Mouse (Mus musculus) spleen, postnatal 14 days (tissue): ENCODE data around the gene Chek2.
"Not testable (repeated sequence)": the region's sequence is repeated elsewhere in the genome, so short reads cannot be mapped to it uniquely, and the experiment has no call there.

ENCODE experiments used
- DNase-seq, 2 experiments: peaks; one replicate each; pipeline ENCODE4 v3.0.0; 2021 to 2022; ENCODE audit warnings: low spot score in 2 of 2

Chek2 gene

GRCm38 (mm10) chr5:110839038-110839677 is 621 bp upstream of the Chek2 start:
- peak in 1 of 2 experiments; percentile 4 for DNase-seq

- peak; percentile 61 to 70 for DNase-seq
These were observed 686 bp downstream of the Chek2 start for GRCm38 (mm10) chr5:110840465-110840864.

DNA sequence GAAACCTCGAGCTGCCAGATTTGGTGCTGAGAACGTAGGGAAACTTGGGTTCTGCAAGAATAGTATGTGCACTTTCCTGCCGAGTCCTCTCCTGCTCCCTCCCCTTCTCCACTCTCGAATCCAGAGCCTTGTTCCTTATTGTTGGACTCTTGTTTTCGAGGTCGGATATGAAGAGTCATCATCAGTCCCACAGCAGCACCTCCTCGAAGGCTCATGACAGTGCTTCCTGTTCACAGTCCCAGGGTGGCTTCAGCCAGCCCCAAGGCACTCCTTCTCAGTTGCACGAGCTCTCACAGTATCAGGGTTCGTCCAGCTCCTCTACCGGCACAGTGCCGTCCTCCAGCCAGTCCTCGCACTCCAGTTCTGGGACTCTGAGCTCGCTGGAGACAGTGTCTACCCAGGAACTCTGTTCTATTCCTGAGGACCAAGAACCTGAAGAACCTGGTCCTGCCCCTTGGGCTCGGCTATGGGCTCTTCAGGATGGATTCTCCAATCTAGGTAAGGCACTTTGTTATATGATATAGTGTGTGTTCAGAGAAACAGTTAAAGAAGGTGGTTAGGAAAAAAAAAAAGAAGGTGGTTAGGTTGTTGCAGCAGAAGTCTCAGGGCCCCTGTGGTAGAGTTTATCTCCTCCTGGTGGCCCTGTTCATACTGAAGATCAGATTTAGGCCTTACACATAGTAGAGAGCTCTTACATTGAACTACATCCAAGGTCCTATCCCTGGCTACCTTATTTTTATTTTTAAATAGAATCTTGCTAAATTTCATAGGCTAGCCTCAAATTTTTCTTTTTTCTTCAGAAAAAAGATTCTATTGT is 1.5 kb downstream of the Chek2 start:
- DNase-seq = peak in 1 of 2 experiments; percentile 4

DNA sequence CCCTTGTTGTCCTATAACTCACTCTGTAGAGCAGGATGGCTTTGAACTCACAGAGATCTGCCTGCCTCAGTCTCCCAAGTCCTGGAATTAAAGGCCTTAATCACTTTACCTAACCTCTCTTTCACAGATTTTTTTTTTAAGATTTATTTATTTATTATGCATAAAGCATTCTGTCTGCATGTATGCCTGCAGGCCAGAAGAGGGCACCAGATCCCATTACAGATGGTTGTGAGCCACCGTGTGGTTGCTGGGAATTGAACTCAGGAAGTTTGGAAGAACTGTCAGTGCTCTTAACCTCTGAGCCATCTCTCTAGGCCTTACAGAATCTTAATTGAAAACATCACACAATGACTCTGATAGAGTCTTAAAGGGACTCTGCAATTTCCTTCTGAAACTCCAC is 13.2 kb downstream of the Chek2 start:
- no peak for DNase-seq

- no peak for DNase-seq
These were observed 17.3 kb downstream of the Chek2 start for GRCm38 (mm10) chr5:110857091-110857490.

DNA sequence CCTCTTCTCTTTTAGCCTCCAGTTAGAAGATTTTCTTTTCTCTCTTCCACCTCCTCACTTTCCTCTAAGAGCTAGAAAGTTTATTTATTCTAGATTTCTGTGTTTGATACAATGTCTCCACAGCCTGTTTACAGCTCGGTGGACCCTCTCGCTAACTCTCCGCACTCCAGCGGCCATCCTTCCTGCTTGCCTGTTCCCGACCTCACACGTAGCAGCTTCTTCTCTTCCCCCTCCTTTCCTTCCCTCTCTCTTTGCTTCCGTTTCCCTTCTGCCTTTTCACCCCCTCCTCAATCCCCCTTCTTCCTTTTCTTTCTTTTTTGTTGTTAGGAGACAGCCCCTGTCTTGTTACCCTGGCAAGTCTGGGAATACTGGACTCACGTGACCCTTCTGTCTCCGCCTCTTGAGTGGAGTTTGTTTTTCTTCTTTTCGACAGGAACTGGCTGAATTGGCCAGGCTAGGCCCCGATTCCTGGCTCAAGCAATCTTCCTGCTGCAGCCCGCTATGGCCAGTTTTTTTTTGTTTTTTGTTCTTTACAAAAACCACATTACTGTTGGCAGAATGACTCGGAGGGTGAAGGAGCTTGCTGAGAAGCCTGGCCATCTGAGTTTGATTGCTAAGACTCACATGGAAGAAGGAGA is 19.4 kb downstream of the Chek2 start:
- DNase-seq = no peak

GRCm38 (mm10) chr5:110860445-110860844 is 20.7 kb downstream of the Chek2 start:
- no peak for DNase-seq

- no peak for DNase-seq
These were observed 28.7 kb downstream of the Chek2 start for GRCm38 (mm10) chr5:110868460-110868859.

DNA sequence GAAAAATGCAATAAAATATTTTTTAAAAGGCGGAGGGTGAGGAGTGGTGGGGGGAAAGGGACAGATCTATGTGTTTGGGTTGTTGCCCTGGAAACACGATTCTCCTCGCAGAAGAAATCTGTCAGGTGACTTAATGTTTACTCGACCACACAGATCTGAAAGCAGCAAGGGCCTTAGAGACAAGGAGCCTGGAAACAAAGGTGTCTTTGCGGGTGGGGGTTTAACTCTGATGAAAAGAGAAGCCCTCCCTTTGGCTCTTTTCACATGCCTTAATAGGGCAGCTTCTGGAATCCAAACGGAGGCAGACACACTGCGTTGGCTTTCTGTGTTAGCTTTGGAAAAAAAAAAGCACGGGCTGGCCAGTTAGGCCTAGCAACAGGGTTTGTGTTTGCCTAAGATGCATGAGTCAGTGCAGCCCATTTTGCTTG is 29.5 kb downstream of the Chek2 start:
- DNase-seq = no peak

GRCm38 (mm10) chr5:110873160-110873559 is 33.4 kb downstream of the Chek2 start:
- no peak for DNase-seq

DNA sequence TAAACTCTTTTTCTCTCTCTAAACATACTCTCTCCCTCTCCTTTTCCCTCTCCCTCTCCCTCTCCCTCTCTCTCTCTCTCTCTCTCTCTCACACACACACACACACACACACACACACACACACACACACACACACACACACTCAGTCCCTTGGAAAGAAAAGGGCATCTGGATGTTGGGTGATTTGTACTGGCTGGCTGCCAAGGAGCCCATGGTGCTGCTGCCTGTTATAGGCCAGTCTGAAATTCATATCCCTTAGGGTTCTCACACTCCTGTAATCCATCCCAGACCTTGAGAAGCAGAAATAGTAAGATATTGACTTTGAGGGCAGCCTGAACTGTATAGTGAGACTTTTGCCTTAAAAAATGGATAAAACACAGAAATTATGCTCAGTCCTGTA is 34.9 kb downstream of the Chek2 start:
- no peak for DNase-seq

DNA sequence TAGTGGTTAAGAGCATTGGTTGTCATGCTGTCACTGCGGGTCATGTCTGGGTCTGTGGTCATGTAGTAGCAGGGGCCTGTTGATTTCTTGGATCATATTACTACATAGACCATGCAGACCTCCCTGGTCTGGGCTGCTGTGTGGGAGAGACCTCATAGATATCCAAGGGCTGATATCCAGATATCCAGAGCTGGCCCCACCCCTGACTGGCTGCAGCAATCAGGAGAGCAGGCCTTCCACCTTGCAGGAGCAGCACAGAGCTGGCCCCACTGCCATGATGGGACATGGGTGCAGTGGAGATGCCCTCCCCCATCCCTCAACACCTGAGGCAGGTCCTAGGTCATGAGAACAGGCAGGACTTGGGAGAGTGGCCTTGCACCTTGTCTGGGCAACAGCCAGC is 35.5 kb downstream of the Chek2 start:
- no peak for DNase-seq

GRCm38 (mm10) chr5:110877666-110878505 is 38.1 kb downstream of the Chek2 start:
- DNase-seq = no peak

GRCm38 (mm10) chr5:110878526-110878925 is 38.7 kb downstream of the Chek2 start:
- DNase-seq = not testable (repeated sequence)

GRCm38 (mm10) chr5:110879042-110879441 is 39.3 kb downstream of the Chek2 start:
- no peak for DNase-seq

DNA sequence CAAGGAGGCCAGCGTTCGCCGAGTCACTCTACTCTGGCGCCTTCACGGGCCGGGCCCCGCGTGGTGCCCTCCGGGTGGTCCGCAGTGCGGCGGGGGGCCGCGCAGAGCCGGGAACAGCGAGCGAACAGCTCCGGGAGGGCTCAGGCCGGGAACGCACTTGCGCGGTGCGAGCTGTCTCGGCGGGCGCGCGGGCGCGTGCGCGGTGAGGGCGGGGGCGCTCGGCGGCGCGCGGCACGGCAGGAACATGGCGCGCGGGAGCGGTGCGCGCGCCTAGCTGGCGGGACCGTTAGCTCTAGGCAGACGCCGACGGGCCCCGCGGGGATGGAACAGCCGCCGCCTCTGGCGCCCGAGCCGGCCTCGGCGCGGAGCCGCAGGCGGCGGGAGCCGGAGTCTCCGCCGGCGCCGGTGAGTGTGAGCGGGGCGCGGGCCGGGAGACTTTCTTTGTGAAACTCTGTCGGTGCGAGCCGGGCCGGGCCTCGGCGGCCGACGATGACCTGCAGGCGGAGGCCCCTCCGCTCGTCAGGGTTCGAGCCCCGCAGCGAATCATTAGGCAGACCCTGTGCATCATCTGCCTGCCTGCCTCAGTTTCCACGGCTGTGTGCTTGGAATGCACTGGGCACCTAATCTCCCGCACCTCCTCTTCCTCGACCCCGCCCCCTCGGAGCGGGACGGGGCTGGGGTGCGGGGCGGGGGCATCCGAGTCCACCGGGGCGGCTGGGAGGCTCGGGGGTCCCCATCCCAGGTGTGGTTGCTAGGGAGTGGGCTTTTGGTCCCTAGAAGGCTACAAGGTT is 40.0 kb downstream of the Chek2 start, which contains the start of gene Ttc28:
Ttc28 (plus strand) TSS at position 220 of the 791 bp plus-strand sequence.
- peak; percentile 67 to 77 for DNase-seq

- DNase-seq = no peak
These were observed 48.8 kb downstream of the Chek2 start for GRCm38 (mm10) chr5:110888596-110888995.

- DNase-seq = no peak
These were observed 50.2 kb downstream of the Chek2 start for GRCm38 (mm10) chr5:110889945-110890344.

- DNase-seq = no peak
These were observed 50.8 kb downstream of the Chek2 start for GRCm38 (mm10) chr5:110890561-110890960.

- no peak for DNase-seq
These were observed 57.5 kb downstream of the Chek2 start for GRCm38 (mm10) chr5:110897114-110897788.
